Mouse (Mus musculus) liver, embryonic 12.5 days (tissue): ENCODE results near the gene Iqcn. TPM values are rescaled to one million over a fixed set of nuclear protein-coding genes. Genes with fewer than 3 reads are reported as not detected.
A peak's percentile ranks its signal among the peaks of the same experiment; 100 is the strongest.

ENCODE experiments used
- ATAC-seq: fragments of 200-750 bp; cut with Nextera tagmentation; 2 replicates; pipeline ENCODE4 v1.8.0; 2017; ENCODE audit warnings: moderate number of reproducible peaks, mild to moderate bottlenecking, moderate library complexity
- H3K27ac ChIP-seq: fragments of 300-500 bp; sonication (generic); 2 replicates; pipeline ENCODE4 v1.5.1; 2016; ENCODE audit warnings: mild to moderate bottlenecking
- H3K27me3 ChIP-seq: fragments of 300-500 bp; sonication (generic); replicated peaks from 2 replicates; pipeline ENCODE4 v1.6.1; 2016; ENCODE audit warnings: mild to moderate bottlenecking, moderate library complexity
- H3K36me3 ChIP-seq: fragments of 300-500 bp; sonication (generic); 2 replicates; pipeline ENCODE4 v1.6.1; 2016; ENCODE audit warnings: mild to moderate bottlenecking, moderate library complexity
- H3K4me1 ChIP-seq: fragments of 300-500 bp; sonication (generic); 2 replicates; pipeline ENCODE4 v1.6.1; 2016
- H3K4me2 ChIP-seq: fragments of 300-500 bp; sonication (generic); 2 replicates; pipeline ENCODE4 v1.6.1; 2016; ENCODE audit warnings: mild to moderate bottlenecking, moderate library complexity
- H3K4me3 ChIP-seq: fragments of 300-500 bp; sonication (generic); 2 replicates; pipeline ENCODE4 v1.5.1; 2016; ENCODE audit warnings: mild to moderate bottlenecking, moderate library complexity
- H3K9ac ChIP-seq: fragments of 300-500 bp; sonication (generic); 2 replicates; pipeline ENCODE4 v1.6.1; 2016; ENCODE audit warnings: mild to moderate bottlenecking, moderate library complexity
- H3K9me3 ChIP-seq: fragments of 300-500 bp; sonication (generic); replicated peaks from 2 replicates; pipeline ENCODE4 v1.6.1; 2016; ENCODE audit warnings: mild to moderate bottlenecking, moderate library complexity
- WGBS: fragments of 180-500 bp; shearing (Covaris S2); methylation state at CpG from one replicate; pipeline ENCODE4 v1.1.7; 2016; ENCODE audit not compliant: insufficient replicate concordance; 5-methylcytosine and 5-hydroxymethylcytosine counted together
- polyA plus RNA-seq: library from polyadenylated mRNA; unstranded; fragments of >200 nt; fragmentation: Nextera tagmentation; extraction: Ambion mirVana; gene quantifications from 2 replicates; pipeline ENCODE4 v1.2.1, GENCODE M21; 2016

Iqcn gene
- polyA plus RNA-seq, 1 experiment from 2014 or later, result not detected

DNA sequence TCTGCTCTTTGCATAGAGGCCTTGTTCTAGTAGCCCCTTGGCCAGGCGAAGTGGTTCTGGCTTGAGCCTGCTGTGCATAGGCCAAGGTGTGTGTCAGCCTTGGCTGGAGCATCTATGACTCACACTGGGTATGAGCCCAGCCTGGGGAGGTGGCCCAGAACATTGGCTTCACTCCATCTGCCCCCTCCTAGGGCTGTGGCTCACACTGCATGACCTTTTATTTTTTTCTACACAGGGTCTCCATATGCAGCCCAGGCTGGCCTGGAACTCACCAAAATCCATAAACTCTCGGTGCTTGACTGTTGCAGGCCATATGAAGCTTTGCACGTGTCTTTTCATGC lies 445 bp upstream of the Iqcn start:
- no peaks in the 10 kb centered on the region for H3K9me3 ChIP-seq
- ATAC-seq, result no peak
- H3K27me3 ChIP-seq, result no peaks in the 10 kb centered on the region
- H3K4me3 ChIP-seq, result no peak overlapping the region
- WGBS, result 71% methylated on average over 3 of the region's 3 CpGs
- H3K4me2 ChIP-seq, result no peak overlapping the region
- H3K9ac ChIP-seq, result no peak overlapping the region
- H3K27ac ChIP-seq, result 0 out of 2 replicates have a peak overlapping the region, but pooled peaks have one; percentile 4
- no peaks in the 10 kb centered on the region for H3K36me3 ChIP-seq
- H3K4me1 ChIP-seq, result peaks cover 18% of the 10 kb centered on the region

DNA sequence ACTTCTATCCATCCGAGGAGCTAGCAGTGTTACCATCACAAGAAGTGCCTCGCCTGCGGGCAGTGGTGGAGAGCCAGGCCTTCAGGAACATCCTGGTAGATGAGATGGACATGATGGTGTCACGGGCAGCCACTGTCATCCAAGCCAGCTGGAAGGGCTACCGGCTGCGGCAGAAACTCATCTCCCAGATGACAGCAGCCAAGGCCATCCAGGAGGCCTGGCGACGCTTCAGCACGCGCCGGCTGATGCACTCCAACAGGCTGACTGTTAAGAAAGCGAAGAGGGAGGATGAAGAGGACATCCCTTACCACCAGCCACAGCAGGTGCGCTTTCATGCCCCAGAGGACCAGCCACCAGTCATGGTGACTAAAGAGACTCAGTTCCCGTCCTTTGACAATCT lies 5.0 kb downstream of the Iqcn start:
- H3K27me3 ChIP-seq, result peaks cover 17% of the 10 kb centered on the region
- H3K4me1 ChIP-seq, result no peaks in the 10 kb centered on the region
- H3K27ac ChIP-seq, result no peak overlapping the region
- 73% methylated on average over 14 of the region's 14 CpGs for WGBS
- H3K9ac ChIP-seq, result no peak overlapping the region
- H3K9me3 ChIP-seq, result no peaks in the 10 kb centered on the region
- H3K4me3 ChIP-seq, result no peak overlapping the region
- H3K36me3 ChIP-seq, result no peaks in the 10 kb centered on the region
- H3K4me2 ChIP-seq, result no peak overlapping the region
- ATAC-seq, result no peak

DNA sequence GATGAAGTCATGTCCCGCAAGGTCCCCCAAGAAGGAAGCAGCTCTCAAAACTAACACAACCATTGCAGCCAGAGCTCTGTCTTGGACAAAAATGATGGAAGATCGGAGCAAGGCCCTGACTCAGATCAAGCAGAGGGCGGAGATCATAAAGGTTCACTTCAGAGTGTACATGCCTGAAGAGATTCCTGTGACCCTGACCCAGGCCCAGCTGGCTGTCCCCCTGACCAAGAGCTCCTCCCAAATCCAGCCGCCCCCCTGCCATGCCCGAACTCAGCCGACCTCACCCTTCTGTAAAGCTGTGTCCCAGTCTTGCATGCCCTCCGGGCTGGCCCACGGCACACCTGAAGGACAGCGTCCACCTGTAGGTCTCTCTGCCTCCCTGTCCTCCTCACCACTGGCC lies 6.5 kb downstream of the Iqcn start:
- Histone ChIP-seq H3K27ac (no peak overlapping the region), H3K9ac (no peak overlapping the region), H3K4me3 (no peak overlapping the region), H3K4me2 (no peak overlapping the region), H3K27me3 (peaks cover 17% of the 10 kb centered on the region), H3K9me3 (no peaks in the 10 kb centered on the region), H3K4me1 (no peaks in the 10 kb centered on the region), H3K36me3 (no peaks in the 10 kb centered on the region)
- WGBS, result 79% methylated on average over 9 of the region's 9 CpGs
- no peak for ATAC-seq

DNA sequence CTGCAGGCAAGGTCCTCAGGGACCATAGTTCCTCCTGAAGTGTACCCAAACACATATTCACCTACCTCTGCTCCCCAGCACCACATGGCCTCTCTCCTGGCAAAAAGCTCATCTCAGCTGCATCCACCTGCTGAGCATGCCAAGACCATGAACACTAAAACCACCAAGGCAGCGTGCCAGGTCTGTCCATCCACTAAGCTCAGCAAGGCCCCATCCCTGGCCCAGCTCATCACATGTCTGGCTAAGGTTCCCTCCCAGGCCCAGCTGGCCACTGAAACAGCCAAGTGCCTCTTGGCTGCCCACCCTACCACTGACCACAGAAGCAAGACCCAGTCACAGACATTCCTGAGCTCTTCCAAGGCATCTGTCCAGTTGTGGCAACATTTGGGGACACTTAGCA lies 7.0 kb downstream of the Iqcn start:
- Histone ChIP-seq H3K4me2 (no peak overlapping the region), H3K9ac (no peak overlapping the region), H3K4me3 (no peak overlapping the region), H3K9me3 (no peaks in the 10 kb centered on the region), H3K36me3 (no peaks in the 10 kb centered on the region), H3K27ac (no peak overlapping the region), H3K4me1 (no peaks in the 10 kb centered on the region), H3K27me3 (peaks cover 19% of the 10 kb centered on the region)
- ATAC-seq, result no peak
- 63% methylated on average over 1 of the region's 1 CpGs for WGBS

DNA sequence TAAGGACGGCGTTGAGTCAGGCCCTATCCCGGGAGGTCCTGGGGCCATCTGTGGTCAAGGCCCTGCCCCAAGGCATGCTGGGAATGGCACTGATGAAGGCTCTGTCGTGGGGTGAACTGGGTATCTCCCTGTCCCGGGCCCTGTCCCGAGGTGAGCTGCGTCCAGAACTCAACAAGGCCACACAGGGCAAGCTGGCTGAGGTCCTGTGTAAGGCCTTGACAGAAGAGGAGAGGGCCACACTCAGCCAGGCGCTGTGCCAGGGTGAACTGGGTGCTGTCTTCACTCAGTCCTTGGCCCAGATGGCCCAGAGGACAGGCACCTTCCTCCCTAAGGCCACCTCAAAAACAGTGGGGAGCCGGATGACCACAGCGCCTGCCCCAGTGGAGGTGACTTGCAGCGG lies 7.8 kb downstream of the Iqcn start:
- Histone ChIP-seq H3K36me3 (no peaks in the 10 kb centered on the region), H3K4me3 (no peak overlapping the region), H3K4me2 (no peak overlapping the region), H3K27me3 (peaks cover 22% of the 10 kb centered on the region), H3K27ac (no peak overlapping the region), H3K9me3 (no peaks in the 10 kb centered on the region), H3K4me1 (no peaks in the 10 kb centered on the region), H3K9ac (no peak overlapping the region)
- WGBS, result 66% methylated on average over 11 of the region's 11 CpGs
- no peak for ATAC-seq

DNA sequence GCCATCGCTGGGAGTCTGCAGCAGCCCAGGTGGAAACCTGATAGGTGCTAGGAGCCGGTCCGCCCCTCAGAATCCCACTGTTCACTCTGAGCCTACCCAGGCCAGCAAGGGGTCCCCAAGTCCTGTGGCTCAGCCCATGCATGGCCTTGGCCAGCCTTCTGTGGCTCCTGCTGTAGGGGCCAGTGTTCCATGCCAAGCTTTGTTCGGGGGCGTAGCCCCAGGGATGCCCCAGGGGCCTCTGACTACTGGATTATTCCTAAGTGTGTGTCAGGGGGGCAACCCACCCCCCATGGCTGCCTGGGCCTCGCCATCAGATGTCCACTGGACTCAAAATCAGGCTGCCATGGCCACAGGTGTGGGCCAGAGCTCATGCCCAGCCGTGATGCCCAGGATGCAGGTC lies 10.7 kb downstream of the Iqcn start:
- H3K27me3 ChIP-seq, result peaks cover 41% of the 10 kb centered on the region
- no peaks in the 10 kb centered on the region for H3K36me3 ChIP-seq
- H3K9me3 ChIP-seq, result no peaks in the 10 kb centered on the region
- H3K4me3 ChIP-seq, result no peak overlapping the region
- peaks cover 3% of the 10 kb centered on the region; the same call in 1 of the 2 replicates for H3K4me1 ChIP-seq
- H3K9ac ChIP-seq, result no peak overlapping the region
- no peak overlapping the region for H3K27ac ChIP-seq
- no peak overlapping the region for H3K4me2 ChIP-seq
- no peak for ATAC-seq
- WGBS, result 62% methylated on average over 7 of the region's 7 CpGs

DNA sequence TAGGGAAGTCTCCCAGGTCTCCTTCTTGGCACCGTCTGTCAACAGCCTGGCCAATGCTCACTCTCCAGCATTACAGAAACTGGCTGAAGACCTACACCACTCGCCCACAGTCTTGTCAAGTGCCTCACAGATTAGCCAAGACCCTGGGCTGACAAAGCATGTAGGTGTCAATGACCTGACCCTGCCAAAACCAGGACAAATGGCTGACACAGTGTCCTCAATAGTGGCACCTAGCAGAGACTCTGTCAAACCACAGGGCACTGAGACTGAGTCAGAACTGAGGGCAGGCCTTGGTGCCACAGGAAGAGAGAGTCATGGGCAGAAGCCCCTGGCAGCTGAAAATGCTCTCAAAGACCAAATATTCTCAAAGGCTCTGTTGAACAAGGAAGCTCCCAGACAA lies 11.8 kb downstream of the Iqcn start:
- Histone ChIP-seq H3K9me3 (no peaks in the 10 kb centered on the region), H3K4me1 (peaks cover 3% of the 10 kb centered on the region; the same call in 1 of the 2 replicates), H3K27ac (no peak overlapping the region), H3K4me2 (no peak overlapping the region), H3K27me3 (peaks cover 43% of the 10 kb centered on the region), H3K36me3 (no peaks in the 10 kb centered on the region), H3K9ac (no peak overlapping the region), H3K4me3 (no peak overlapping the region)
- WGBS, result 38% methylated on average over 2 of the region's 2 CpGs
- ATAC-seq, result no peak

DNA sequence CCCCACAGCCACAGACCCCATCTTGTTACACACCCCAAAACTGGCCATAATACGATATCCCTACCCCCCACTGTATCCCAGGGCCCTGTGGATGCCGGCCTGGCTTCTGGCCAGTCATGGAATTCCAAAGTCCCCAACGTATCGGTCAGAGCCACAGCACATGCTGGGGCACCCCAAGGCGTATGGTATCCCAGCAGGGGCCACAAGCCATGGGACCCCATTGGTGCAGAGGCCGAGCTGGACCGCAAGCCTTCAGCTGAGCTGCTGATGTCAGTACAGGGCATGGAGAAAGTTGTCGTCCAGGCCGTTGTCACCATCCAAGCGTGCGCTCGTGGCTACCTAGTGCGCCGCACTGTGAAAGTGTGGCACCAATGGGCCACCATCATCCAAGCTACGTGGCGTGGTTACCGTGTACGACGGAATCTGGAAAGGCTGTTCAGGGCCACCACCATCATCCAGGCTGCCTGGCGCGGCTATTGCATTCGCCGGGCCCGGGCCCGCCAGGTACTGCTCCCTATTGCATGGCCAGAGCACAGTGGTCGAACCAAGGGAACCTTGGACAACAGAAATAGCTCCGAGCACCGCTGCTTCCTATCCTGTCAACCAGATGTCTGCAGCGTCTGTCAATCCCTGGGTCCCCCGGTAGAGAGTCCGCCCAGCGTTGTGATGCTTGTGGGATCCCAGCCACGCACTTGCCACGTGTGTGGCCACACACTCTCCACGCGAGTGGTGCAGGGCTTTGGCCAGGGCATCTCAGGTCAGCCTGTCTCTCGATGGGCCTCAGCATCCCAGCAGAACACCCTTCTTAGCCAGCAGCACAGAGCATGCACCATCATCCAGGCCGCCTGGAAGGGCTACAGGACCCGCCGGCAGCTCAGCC lies 13.5 kb downstream of the Iqcn start:
- no peak for ATAC-seq
- Histone ChIP-seq H3K36me3 (no peaks in the 10 kb centered on the region), H3K4me2 (no peak overlapping the region), H3K4me3 (no peak overlapping the region), H3K9ac (no peak overlapping the region), H3K27me3 (peaks cover 36% of the 10 kb centered on the region), H3K27ac (no peak overlapping the region), H3K9me3 (no peaks in the 10 kb centered on the region), H3K4me1 (peaks cover 3% of the 10 kb centered on the region; the same call in 1 of the 2 replicates)
- 68% methylated on average over 40 of the region's 40 CpGs for WGBS

DNA sequence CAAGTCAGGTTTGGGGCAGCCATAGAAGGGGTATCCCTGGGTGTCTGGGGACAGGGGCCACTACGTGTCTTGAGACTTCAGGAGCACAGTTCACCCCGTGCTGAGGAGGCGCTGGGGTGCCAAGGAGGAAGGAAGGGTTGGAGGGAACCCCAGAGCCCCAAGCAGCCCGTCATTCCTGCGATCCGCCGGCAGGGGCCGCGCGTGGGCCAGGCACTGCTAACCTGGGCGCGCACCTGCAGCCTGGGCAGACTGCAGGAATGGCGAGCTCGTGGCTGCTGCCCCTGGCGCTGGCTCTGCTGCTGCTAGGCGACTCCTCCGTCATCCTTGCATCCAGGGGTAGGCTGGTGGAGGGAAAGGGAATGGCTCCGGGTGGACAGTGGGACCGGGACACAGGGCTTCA lies 15.0 kb downstream of the Iqcn start, which contains the start of gene Gm3336:
Gm3336 (plus strand) TSS at position 247 of the 400 bp plus-strand sequence.
- no peak within 1 kb of the TSS for H3K4me3 ChIP-seq
- peak within 1 kb of the TSS; percentile 20; the same call in 1 of the 2 replicates for H3K4me2 ChIP-seq
- H3K9ac ChIP-seq, result no peak within 1 kb of the TSS
- no peaks in the 10 kb centered on the region for H3K36me3 ChIP-seq
- H3K4me1 ChIP-seq, result peaks cover 3% of the 10 kb centered on the region; the same call in 1 of the 2 replicates
- H3K27me3 ChIP-seq, result peaks cover 36% of the 10 kb centered on the region
- H3K27ac ChIP-seq, result no peak within 1 kb of the TSS
- 3% methylated on average over 19 of the region's 19 CpGs for WGBS
- ATAC-seq, result peak; percentile 35
- H3K9me3 ChIP-seq, result no peaks in the 10 kb centered on the region

DNA sequence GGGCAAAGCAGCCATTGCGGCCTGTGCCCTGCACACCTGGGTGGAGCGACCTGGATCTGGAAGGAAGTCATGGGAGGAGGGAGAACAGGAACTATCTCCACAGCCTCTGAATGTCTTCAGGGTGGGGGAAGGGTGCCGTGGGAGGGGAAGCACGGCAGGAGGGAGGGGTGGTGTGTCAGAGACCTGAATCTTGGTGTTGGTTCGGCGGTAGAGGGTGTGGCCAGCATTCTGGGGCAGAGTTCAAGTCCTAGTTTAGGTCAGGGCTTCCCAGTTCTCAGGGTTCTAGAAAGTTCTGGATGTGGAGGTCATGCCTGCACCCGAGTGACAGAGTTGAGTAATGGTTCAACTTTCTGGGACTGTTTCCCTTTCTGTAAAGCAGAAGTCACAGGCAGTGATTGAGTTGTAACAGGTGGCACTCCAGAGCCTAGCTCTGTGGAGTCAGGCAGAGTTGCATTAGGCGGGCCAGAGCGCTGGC lies 16.6 kb downstream of the Iqcn start:
- Histone ChIP-seq H3K9ac (no peak overlapping the region), H3K4me1 (peaks cover 3% of the 10 kb centered on the region; the same call in 1 of the 2 replicates), H3K9me3 (no peaks in the 10 kb centered on the region), H3K4me2 (no peak overlapping the region), H3K36me3 (no peaks in the 10 kb centered on the region), H3K27me3 (peaks cover 48% of the 10 kb centered on the region), H3K27ac (no peak overlapping the region), H3K4me3 (no peak overlapping the region)
- 36% methylated on average over 9 of the region's 9 CpGs for WGBS
- ATAC-seq, result no peak

DNA sequence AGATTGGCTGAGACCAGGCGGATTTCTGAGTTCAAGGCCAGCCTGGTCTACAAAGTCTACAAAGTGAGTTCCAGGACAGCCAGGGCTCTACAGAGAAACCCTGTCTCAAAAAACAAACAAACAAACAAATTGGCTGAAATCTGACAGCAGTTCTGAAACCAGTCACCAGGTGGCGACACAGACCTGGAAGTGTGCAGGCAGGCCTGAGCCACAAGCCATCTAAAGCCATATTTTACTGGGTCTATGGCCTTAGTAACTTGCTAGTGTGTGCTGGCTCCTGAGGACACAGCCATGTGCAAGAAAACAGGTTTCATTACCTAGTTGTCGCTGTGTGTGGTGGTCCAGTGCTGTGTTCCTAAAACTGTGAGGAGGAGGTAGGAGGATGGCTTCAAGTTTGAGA lies 17.5 kb downstream of the Iqcn start:
- 5% methylated on average over 3 of the region's 3 CpGs for WGBS
- Histone ChIP-seq H3K4me2 (no peak overlapping the region), H3K9me3 (no peaks in the 10 kb centered on the region), H3K4me1 (peaks cover 3% of the 10 kb centered on the region; the same call in 1 of the 2 replicates), H3K9ac (no peak overlapping the region), H3K36me3 (no peaks in the 10 kb centered on the region), H3K4me3 (no peak overlapping the region), H3K27ac (no peak overlapping the region), H3K27me3 (peaks cover 49% of the 10 kb centered on the region)
- no peak for ATAC-seq

DNA sequence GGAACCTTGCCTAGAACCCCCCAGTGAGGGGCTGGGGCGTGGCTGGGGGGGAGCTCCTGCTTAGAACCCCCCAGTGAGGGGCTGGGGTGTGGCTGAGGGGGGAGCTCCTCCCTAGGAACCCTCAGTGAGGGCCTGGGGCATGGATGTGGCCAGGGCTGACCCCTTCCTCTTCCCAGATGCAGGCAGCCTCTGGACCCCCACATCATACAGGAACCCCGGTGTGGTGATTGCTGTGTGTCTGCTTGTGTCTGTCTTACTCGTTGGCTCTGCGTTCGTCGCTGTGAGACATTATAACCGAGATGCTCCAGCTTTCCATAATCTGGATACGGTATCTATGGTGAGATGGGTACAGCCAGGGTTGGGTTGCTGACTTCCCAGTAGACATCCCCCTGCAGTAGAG lies 18.3 kb downstream of the Iqcn start:
- ATAC-seq, result no peak
- WGBS, result 74% methylated on average over 8 of the region's 8 CpGs
- H3K9ac ChIP-seq, result no peak overlapping the region
- no peak overlapping the region for H3K4me2 ChIP-seq
- H3K36me3 ChIP-seq, result no peaks in the 10 kb centered on the region
- H3K4me1 ChIP-seq, result peaks cover 3% of the 10 kb centered on the region; the same call in 1 of the 2 replicates
- peaks cover 54% of the 10 kb centered on the region for H3K27me3 ChIP-seq
- no peak overlapping the region for H3K4me3 ChIP-seq
- no peaks in the 10 kb centered on the region for H3K9me3 ChIP-seq
- no peak overlapping the region for H3K27ac ChIP-seq
